Mouse (Mus musculus): Measurements from ENCODE around the gene Rgl2. TPM values are rescaled to one million over a fixed set of nuclear protein-coding genes. Genes with fewer than 3 reads are reported as not detected.
"Not testable (repeated sequence)": the region's sequence is repeated elsewhere in the genome, so short reads cannot be mapped to it uniquely, and the experiment has no call there.

The Rgl2 gene
- polyA plus RNA-seq, 1 experiment from 2014 or later = 44.7 TPM

GRCm38 (mm10) chr17:33903911-33904651 lies 25.3 kb upstream of the Rgl2 start:
- H3K9ac ChIP-seq (ENCODE audit: low read length); H3K4me3 ChIP-seq (replicated peaks; ENCODE audit: low read length); H3K27ac ChIP-seq (ENCODE audit: low read length); H3K27me3 ChIP-seq (ENCODE audit: control insufficient read depth, insufficient read depth, low read length); ATAC-seq (ENCODE audit: insufficient read depth, low FRiP score); H3K36me3 ChIP-seq (ENCODE audit: control insufficient read depth, insufficient read depth, low read length); H3K9me3 ChIP-seq (replicated peaks; ENCODE audit: control insufficient read depth, low read length); H3K4me2 ChIP-seq (ENCODE audit: low read depth, low read length): not testable (repeated sequence)
- H3K4me1 ChIP-seq (ENCODE audit: control insufficient read depth, insufficient read depth, low read length) = peaks cover 14% of the 10 kb centered on the region; the same call in 1 of the 2 replicates
- 69% methylated on average over 6 of the region's 6 CpGs for WGBS

DNA sequence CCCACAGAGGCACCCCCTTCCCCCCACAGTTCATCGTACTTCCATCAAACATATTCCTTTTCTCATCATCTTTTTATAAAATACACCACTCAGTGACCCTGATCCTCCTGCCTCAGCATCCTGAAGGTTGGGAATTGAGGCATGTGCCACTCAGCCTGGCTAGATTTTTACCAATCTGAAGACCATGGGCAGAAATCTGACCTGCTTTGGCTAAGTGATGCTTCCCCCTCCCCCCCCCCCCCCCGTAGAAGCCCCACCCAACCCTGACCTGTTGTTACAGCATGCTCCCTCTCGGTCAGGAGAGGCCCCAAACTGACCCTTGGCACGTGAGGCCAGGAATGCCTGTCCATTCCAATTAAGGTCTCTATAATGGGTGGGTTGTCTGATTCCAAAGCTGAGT lies 24.5 kb upstream of the Rgl2 start, which contains the start of gene Platr17:
TSS of gene Platr17 (plus strand) at position 301 of the 400 bp plus-strand sequence.
- not testable (repeated sequence) for H3K27me3 ChIP-seq (ENCODE audit: control insufficient read depth, insufficient read depth, low read length); H3K9me3 ChIP-seq (replicated peaks; ENCODE audit: control insufficient read depth, low read length); ATAC-seq (ENCODE audit: insufficient read depth, low FRiP score); H3K27ac ChIP-seq (ENCODE audit: low read length); H3K4me2 ChIP-seq (ENCODE audit: low read depth, low read length); H3K4me3 ChIP-seq (replicated peaks; ENCODE audit: low read length); H3K9ac ChIP-seq (ENCODE audit: low read length); H3K36me3 ChIP-seq (ENCODE audit: control insufficient read depth, insufficient read depth, low read length)
- 36% methylated on average over 3 of the region's 4 CpGs for WGBS
- peaks cover 14% of the 10 kb centered on the region; the same call in 1 of the 2 replicates for H3K4me1 ChIP-seq (ENCODE audit: control insufficient read depth, insufficient read depth, low read length)

DNA sequence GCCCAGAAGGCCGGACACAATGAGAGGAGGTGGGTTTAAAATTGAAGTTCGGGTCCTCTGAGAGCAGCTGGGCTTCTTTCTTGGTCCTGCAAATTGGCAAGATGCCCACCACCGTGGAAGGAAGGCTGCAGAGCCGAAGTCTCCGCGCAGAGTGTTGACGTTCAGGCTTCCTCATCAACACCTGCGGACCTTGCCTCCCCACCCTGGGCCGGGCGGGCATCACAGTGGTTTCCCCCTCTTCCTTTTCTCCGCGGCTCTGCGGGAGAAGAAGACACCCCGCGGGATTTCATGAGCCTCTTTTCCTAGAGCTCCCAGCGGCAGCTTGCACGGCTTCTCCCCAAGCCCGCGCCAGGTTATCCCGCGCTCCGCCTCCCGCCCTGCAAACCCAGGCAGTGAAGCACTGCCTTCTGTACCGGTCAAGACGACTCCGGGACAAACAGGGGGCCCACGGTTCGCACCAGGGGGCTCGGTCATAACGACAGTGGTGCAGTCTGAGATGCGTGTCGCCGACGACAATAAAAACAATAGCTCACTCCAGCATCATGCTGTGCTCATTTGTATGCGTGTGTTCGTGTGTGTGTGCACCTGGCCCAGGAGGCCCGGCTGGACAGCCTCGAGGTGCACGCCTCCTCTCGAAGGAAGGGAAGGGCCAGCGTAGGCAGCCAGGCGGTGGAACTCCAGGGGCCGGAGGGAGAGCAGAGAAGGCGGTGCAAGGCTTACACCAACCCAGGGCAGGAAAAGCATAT lies 20.8 kb upstream of the Rgl2 start:
- H3K4me1 ChIP-seq (ENCODE audit: control insufficient read depth, insufficient read depth, low read length) = peaks cover 15% of the 10 kb centered on the region
- H3K4me3 ChIP-seq (replicated peaks; ENCODE audit: low read length) = peak overlapping the region; percentile 92
- H3K9me3 ChIP-seq (replicated peaks; ENCODE audit: control insufficient read depth, low read length) = no peaks in the 10 kb centered on the region
- ATAC-seq (ENCODE audit: insufficient read depth, low FRiP score) = peak; percentile 53
- peak overlapping the region; percentile 98 for H3K4me2 ChIP-seq (ENCODE audit: low read depth, low read length)
- under 1% methylated on average over 43 of the region's 44 CpGs for WGBS
- H3K9ac ChIP-seq (ENCODE audit: low read length) = peak overlapping the region; percentile 82
- H3K27me3 ChIP-seq (ENCODE audit: control insufficient read depth, insufficient read depth, low read length) = no peaks in the 10 kb centered on the region
- peak overlapping the region; percentile 95 for H3K27ac ChIP-seq (ENCODE audit: low read length)
- peaks cover 16% of the 10 kb centered on the region for H3K36me3 ChIP-seq (ENCODE audit: control insufficient read depth, insufficient read depth, low read length)

DNA sequence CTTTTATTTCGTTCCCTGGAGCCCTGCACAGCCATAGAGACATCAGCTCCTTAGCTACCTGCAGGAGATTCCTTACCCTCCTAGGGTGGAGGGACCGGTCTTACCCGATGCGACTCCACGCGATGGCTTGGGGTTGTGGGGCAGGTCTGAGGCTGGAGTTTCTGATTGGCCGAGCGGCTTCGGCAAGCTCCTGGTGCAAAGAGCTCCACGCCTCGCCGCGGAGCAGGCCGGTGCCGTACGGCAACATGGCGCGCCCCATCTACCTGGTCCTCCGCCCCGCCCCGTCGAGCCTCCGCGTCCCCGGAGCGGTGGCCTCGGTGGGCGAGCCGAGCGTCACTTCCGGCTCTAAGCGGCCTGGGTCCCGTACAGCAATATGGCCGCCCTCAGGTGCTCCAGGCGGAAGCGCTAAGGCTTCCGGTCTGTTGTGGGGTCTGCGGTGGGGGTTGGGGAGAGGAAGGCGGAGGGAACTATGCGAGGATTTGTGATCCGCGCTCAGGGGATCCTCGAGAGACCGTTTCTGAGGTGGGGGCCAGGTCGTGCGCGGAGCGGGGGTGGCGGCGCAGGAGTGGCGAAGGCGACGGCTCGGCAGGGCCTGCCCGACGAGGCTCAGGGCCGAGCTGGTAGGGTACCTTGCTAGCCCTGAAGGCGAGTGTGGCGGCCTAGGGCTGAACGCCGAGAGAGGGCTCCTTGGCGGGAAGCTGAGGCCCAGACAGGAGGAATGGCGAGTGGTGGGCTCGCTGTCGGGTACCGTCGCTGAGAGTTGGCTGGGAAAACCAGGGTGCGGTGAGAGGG lies 20.1 kb upstream of the Rgl2 start, which contains the start of gene Daxx:
TSS of gene Daxx (plus strand) at position 338 of the 792 bp plus-strand sequence.
- Histone ChIP-seq H3K9me3 (replicated peaks; ENCODE audit: control insufficient read depth, low read length) (no peaks in the 10 kb centered on the region), H3K9ac (ENCODE audit: low read length) (peak within 1 kb of the TSS; percentile 94), H3K4me3 (replicated peaks; ENCODE audit: low read length) (peak within 1 kb of the TSS; percentile 92), H3K27ac (ENCODE audit: low read length) (peak within 1 kb of the TSS; percentile 97), H3K4me2 (ENCODE audit: low read depth, low read length) (peak within 1 kb of the TSS; percentile 98), H3K36me3 (ENCODE audit: control insufficient read depth, insufficient read depth, low read length) (peaks cover 24% of the 10 kb centered on the region), H3K27me3 (ENCODE audit: control insufficient read depth, insufficient read depth, low read length) (no peaks in the 10 kb centered on the region), H3K4me1 (ENCODE audit: control insufficient read depth, insufficient read depth, low read length) (peaks cover 15% of the 10 kb centered on the region)
- under 1% methylated on average over 68 of the region's 68 CpGs for WGBS
- ATAC-seq (ENCODE audit: insufficient read depth, low FRiP score) = peak; percentile 97

GRCm38 (mm10) chr17:33909869-33910250 lies 19.5 kb upstream of the Rgl2 start:
- ATAC-seq (ENCODE audit: insufficient read depth, low FRiP score) = no peak
- peaks cover 15% of the 10 kb centered on the region for H3K4me1 ChIP-seq (ENCODE audit: control insufficient read depth, insufficient read depth, low read length)
- no peaks in the 10 kb centered on the region for H3K9me3 ChIP-seq (replicated peaks; ENCODE audit: control insufficient read depth, low read length)
- peaks cover 24% of the 10 kb centered on the region for H3K36me3 ChIP-seq (ENCODE audit: control insufficient read depth, insufficient read depth, low read length)
- WGBS = 0% methylated on average over 14 of the region's 14 CpGs
- H3K9ac ChIP-seq (ENCODE audit: low read length) = peak overlapping the region; percentile 94
- no peaks in the 10 kb centered on the region for H3K27me3 ChIP-seq (ENCODE audit: control insufficient read depth, insufficient read depth, low read length)
- peak overlapping the region; percentile 92 for H3K4me3 ChIP-seq (replicated peaks; ENCODE audit: low read length)
- peak overlapping the region; percentile 76 for H3K4me2 ChIP-seq (ENCODE audit: low read depth, low read length)
- H3K27ac ChIP-seq (ENCODE audit: low read length) = peak overlapping the region; percentile 97

GRCm38 (mm10) chr17:33910346-33911051 lies 18.8 kb upstream of the Rgl2 start:
- peak overlapping the region; percentile 76 for H3K4me2 ChIP-seq (ENCODE audit: low read depth, low read length)
- 47% methylated on average over 11 of the region's 11 CpGs for WGBS
- ATAC-seq (ENCODE audit: insufficient read depth, low FRiP score) = no peak
- H3K4me3 ChIP-seq (replicated peaks; ENCODE audit: low read length) = peak overlapping the region; percentile 92
- no peaks in the 10 kb centered on the region for H3K9me3 ChIP-seq (replicated peaks; ENCODE audit: control insufficient read depth, low read length)
- H3K36me3 ChIP-seq (ENCODE audit: control insufficient read depth, insufficient read depth, low read length) = peaks cover 24% of the 10 kb centered on the region
- peak overlapping the region; percentile 94 for H3K9ac ChIP-seq (ENCODE audit: low read length)
- peaks cover 20% of the 10 kb centered on the region for H3K4me1 ChIP-seq (ENCODE audit: control insufficient read depth, insufficient read depth, low read length)
- H3K27ac ChIP-seq (ENCODE audit: low read length) = peak overlapping the region; percentile 97
- H3K27me3 ChIP-seq (ENCODE audit: control insufficient read depth, insufficient read depth, low read length) = no peaks in the 10 kb centered on the region

GRCm38 (mm10) chr17:33911052-33911812 lies 18.1 kb upstream of the Rgl2 start:
- Histone ChIP-seq H3K4me3 (replicated peaks; ENCODE audit: low read length) (no peak overlapping the region), H3K9me3 (replicated peaks; ENCODE audit: control insufficient read depth, low read length) (no peaks in the 10 kb centered on the region), H3K36me3 (ENCODE audit: control insufficient read depth, insufficient read depth, low read length) (peaks cover 24% of the 10 kb centered on the region), H3K4me2 (ENCODE audit: low read depth, low read length) (no peak overlapping the region), H3K4me1 (ENCODE audit: control insufficient read depth, insufficient read depth, low read length) (peaks cover 20% of the 10 kb centered on the region), H3K27me3 (ENCODE audit: control insufficient read depth, insufficient read depth, low read length) (no peaks in the 10 kb centered on the region), H3K27ac (ENCODE audit: low read length) (no peak overlapping the region), H3K9ac (ENCODE audit: low read length) (no peak overlapping the region)
- no peak for ATAC-seq (ENCODE audit: insufficient read depth, low FRiP score)
- WGBS = 89% methylated on average over 31 of the region's 31 CpGs

DNA sequence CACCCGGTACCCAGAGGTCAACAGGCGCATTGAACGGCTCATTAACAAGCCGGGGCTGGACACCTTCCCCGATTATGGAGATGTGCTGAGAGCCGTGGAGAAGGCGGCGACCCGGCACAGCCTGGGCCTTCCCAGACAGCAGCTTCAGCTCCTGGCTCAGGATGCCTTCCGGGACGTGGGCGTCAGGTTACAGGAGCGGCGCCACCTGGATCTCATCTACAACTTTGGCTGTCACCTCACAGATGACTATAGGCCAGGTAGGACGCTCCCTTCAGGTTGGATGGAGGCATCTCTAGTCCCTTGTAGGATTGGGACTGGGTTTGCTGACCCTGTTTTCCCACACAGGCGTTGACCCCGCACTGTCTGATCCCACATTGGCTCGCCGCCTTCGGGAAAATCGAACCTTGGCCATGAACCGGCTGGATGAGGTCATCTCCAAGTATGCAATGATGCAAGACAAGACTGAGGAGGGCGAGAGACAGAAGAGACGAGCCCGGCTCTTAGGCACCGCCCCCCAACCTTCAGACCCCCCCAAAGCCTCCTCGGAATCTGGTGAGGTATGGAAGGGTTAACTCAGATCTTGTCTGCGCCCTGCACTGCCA lies 17.4 kb upstream of the Rgl2 start:
- H3K9ac ChIP-seq (ENCODE audit: low read length) = no peak overlapping the region
- H3K4me2 ChIP-seq (ENCODE audit: low read depth, low read length) = no peak overlapping the region
- peaks cover 24% of the 10 kb centered on the region for H3K36me3 ChIP-seq (ENCODE audit: control insufficient read depth, insufficient read depth, low read length)
- H3K4me1 ChIP-seq (ENCODE audit: control insufficient read depth, insufficient read depth, low read length) = peaks cover 23% of the 10 kb centered on the region
- no peaks in the 10 kb centered on the region for H3K27me3 ChIP-seq (ENCODE audit: control insufficient read depth, insufficient read depth, low read length)
- 92% methylated on average over 28 of the region's 28 CpGs for WGBS
- ATAC-seq (ENCODE audit: insufficient read depth, low FRiP score) = no peak
- no peak overlapping the region for H3K4me3 ChIP-seq (replicated peaks; ENCODE audit: low read length)
- H3K9me3 ChIP-seq (replicated peaks; ENCODE audit: control insufficient read depth, low read length) = no peaks in the 10 kb centered on the region
- H3K27ac ChIP-seq (ENCODE audit: low read length) = no peak overlapping the region

Measured in stomach, embryonic 16.5 days (tissue).